Comparison of ENCODE assay signal across 8 mouse cellular contexts in the genomic region with DNA sequence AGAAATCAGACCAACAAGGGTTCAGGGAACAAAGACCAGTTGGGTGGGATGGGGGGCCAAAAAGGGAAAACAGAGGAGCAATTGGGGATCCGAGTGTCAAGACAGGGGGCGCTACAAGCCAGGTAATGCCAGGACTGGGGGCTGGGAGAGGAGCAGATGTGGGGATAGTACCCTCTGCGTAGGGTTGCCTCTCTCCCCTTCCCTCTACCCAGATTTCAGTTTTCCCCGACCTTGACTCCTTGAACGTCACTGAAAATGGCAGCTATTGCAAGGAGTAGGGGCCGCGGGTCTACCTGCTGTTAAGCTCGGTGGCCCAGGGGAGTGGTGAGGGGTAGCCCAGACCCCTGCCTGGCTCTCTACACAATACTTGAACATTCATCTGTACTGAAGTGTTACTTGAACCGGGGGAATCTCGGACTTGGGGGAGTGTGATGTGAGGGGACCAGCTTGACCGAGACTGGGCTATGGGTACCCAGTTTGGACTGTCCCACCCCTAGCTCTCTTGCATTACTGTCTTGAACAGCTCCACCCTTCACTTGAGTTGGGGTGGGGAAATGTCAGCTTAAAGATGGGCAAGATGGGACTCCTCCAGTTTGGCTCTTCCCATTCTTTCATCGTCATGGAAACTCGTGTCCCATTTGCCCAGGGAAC. TPM values are rescaled to one million over a fixed set of nuclear protein-coding genes. Genes with fewer than 3 reads are reported as not detected.
DNase-seq lines count a peak whose midpoint lies in the region; ATAC-seq lines count a peak whose summit lies in the region.

No protein-coding gene starts in this region.

- no peak for DNase-seq in heart, adult 9 months (ENCODE audit: low spot score in 2 of 2)
- DNase-seq in thymus, postnatal 0 days (ENCODE audit: low spot score): peak; percentile 41
- DNase-seq in thymus, postnatal 10 days (ENCODE audit: low spot score in 2 of 2): no peak
- DNase-seq in intestine, embryonic 14.5 days (ENCODE audit: low spot score): no peak
- no peak for DNase-seq in frontal cortex, postnatal 36 days (ENCODE audit: low spot score in 2 of 2)
- no peak for DNase-seq in adrenal gland, postnatal 4 days (ENCODE audit: low spot score in 2 of 2)

- no peaks in the 10 kb centered on the region for H3K9me3 ChIP-seq in heart, embryonic 11.5 days (replicated peaks; ENCODE audit: control insufficient read depth, low read length)
- H3K9me3 ChIP-seq in intestine, embryonic 14.5 days (ENCODE audit: control insufficient read depth, low read length): no peaks in the 10 kb centered on the region
- no peaks in the 10 kb centered on the region for H3K9me3 ChIP-seq in midbrain, embryonic 16.5 days (replicated peaks; ENCODE audit: control insufficient read depth, low read length, poor library complexity, severe bottlenecking)

- 48% methylated on average over 13 of the region's 13 CpGs for WGBS in heart, embryonic 11.5 days (ENCODE audit: insufficient replicate concordance)
- 56% methylated on average over 13 of the region's 13 CpGs for WGBS in intestine, embryonic 14.5 days
- WGBS in midbrain, embryonic 16.5 days: 45% methylated on average over 13 of the region's 13 CpGs

- H3K4me1 ChIP-seq in heart, embryonic 11.5 days (ENCODE audit: control insufficient read depth, insufficient read depth, low read length): peaks cover 18% of the 10 kb centered on the region
- peaks cover 10% of the 10 kb centered on the region for H3K4me1 ChIP-seq in intestine, embryonic 14.5 days (replicated peaks; ENCODE audit: control insufficient read depth, insufficient read depth, low read length)
- peaks cover 16% of the 10 kb centered on the region for H3K4me1 ChIP-seq in midbrain, embryonic 16.5 days (ENCODE audit: control insufficient read depth, insufficient read depth, low read length)

- H3K4me2 ChIP-seq in heart, embryonic 11.5 days: peak overlapping the region; percentile 99
- H3K4me2 ChIP-seq in intestine, embryonic 14.5 days (ENCODE audit: low read length): peak overlapping the region; percentile 84; the same call in 1 of the 2 replicates
- peak overlapping the region; percentile 71 for H3K4me2 ChIP-seq in midbrain, embryonic 16.5 days (ENCODE audit: low read length)

- H3K4me3 ChIP-seq in heart, embryonic 11.5 days (ENCODE audit: low read depth, low read length): no peak overlapping the region
- no peak overlapping the region for H3K4me3 ChIP-seq in intestine, embryonic 14.5 days (ENCODE audit: low read depth, low read length)
- no peak overlapping the region for H3K4me3 ChIP-seq in midbrain, embryonic 16.5 days (ENCODE audit: low read depth, low read length)

- H3K9ac ChIP-seq in heart, embryonic 11.5 days (ENCODE audit: low read depth, low read length): no peak overlapping the region
- H3K9ac ChIP-seq in intestine, embryonic 14.5 days (ENCODE audit: low read length): no peak overlapping the region
- H3K9ac ChIP-seq in midbrain, embryonic 16.5 days (ENCODE audit: low read depth, low read length): no peak overlapping the region

- no peak overlapping the region for H3K27ac ChIP-seq in heart, embryonic 11.5 days (ENCODE audit: low read depth, low read length)
- peak overlapping the region; percentile 66; the same call in 1 of the 2 replicates for H3K27ac ChIP-seq in intestine, embryonic 14.5 days (ENCODE audit: low read depth)
- H3K27ac ChIP-seq in midbrain, embryonic 16.5 days (ENCODE audit: low read length): 0 out of 2 replicates have a peak overlapping the region, but pooled peaks have one; percentile 4

- H3K36me3 ChIP-seq in heart, embryonic 11.5 days (ENCODE audit: control insufficient read depth, insufficient read depth, low read length): peaks cover 14% of the 10 kb centered on the region
- peaks cover 46% of the 10 kb centered on the region for H3K36me3 ChIP-seq in intestine, embryonic 14.5 days (ENCODE audit: control insufficient read depth, insufficient read depth, low read length)
- H3K36me3 ChIP-seq in midbrain, embryonic 16.5 days (ENCODE audit: control insufficient read depth, insufficient read depth, low read length): peaks cover 29% of the 10 kb centered on the region

- no peak for ATAC-seq in heart, embryonic 11.5 days (replicated peaks; ENCODE audit: insufficient number of reproducible peaks, low FRiP score, low TSS enrichment)
- ATAC-seq in intestine, embryonic 14.5 days (replicated peaks; ENCODE audit: low FRiP score, low TSS enrichment, low read depth): no peak; the same call in 1 of the 2 replicates
- no peak for ATAC-seq in midbrain, embryonic 16.5 days

- peaks cover under 1% of the 10 kb centered on the region; the same call in 1 of the 2 replicates for H3K27me3 ChIP-seq in heart, embryonic 11.5 days (ENCODE audit: control insufficient read depth, insufficient read depth, low read length)
- no peaks in the 10 kb centered on the region for H3K27me3 ChIP-seq in intestine, embryonic 14.5 days (replicated peaks; ENCODE audit: control insufficient read depth, insufficient read depth, low read length)
- no peaks in the 10 kb centered on the region for H3K27me3 ChIP-seq in midbrain, embryonic 16.5 days (ENCODE audit: control insufficient read depth, insufficient read depth, low read depth, low read length)

RNA-seq across cellular contexts. Expression of a gene that starts 1.1 kb away (rescaled TPM):
- polyA plus RNA-seq in heart, embryonic 11.5 days (2014; fragmentation: Nextera tagmentation; extraction: Ambion mirVana): 13.3 and 14.5 TPM in 2 replicates
- polyA plus RNA-seq in thymus, postnatal 0 days (2015; fragmentation: Nextera tagmentation; extraction: Ambion mirVana): 16.1 TPM in 2 replicates
- polyA plus RNA-seq in intestine, embryonic 14.5 days (2014; fragmentation: Nextera tagmentation; extraction: Ambion mirVana): 17.1 and 21.9 TPM in 2 replicates
- polyA plus RNA-seq in midbrain, embryonic 16.5 days (2015; fragmentation: Nextera tagmentation; extraction: Ambion mirVana): 8.8 TPM in 2 replicates
- 10 to 100 TPM; 26.7 to 28.9 TPM for total RNA-seq in adrenal gland, postnatal 4 days (2021)

RNA-seq across cellular contexts. Expression of a gene that starts 8.0 kb away (rescaled TPM):
- polyA plus RNA-seq in heart, embryonic 11.5 days (2014; fragmentation: Nextera tagmentation; extraction: Ambion mirVana): 16.9 and 20.8 TPM in 2 replicates
- polyA plus RNA-seq in thymus, postnatal 0 days (2015; fragmentation: Nextera tagmentation; extraction: Ambion mirVana): 18.2 and 21.1 TPM in 2 replicates
- polyA plus RNA-seq in intestine, embryonic 14.5 days (2014; fragmentation: Nextera tagmentation; extraction: Ambion mirVana): 25.0 and 25.6 TPM in 2 replicates
- polyA plus RNA-seq in midbrain, embryonic 16.5 days (2015; fragmentation: Nextera tagmentation; extraction: Ambion mirVana): 12.8 and 18.0 TPM in 2 replicates
- 10 to 100 TPM; 63.9 to 64.9 TPM for total RNA-seq in adrenal gland, postnatal 4 days (2021)

RNA-seq across cellular contexts. Expression of a gene that starts 16.9 kb away (rescaled TPM):
- 0.46 TPM in 1 of 2 replicates, not detected in the other for polyA plus RNA-seq in heart, embryonic 11.5 days (2014; fragmentation: Nextera tagmentation; extraction: Ambion mirVana)
- polyA plus RNA-seq in thymus, postnatal 0 days (2015; fragmentation: Nextera tagmentation; extraction: Ambion mirVana): not detected in 2 replicates
- 0.43 TPM in 1 of 2 replicates, not detected in the other for polyA plus RNA-seq in intestine, embryonic 14.5 days (2014; fragmentation: Nextera tagmentation; extraction: Ambion mirVana)
- not detected in 2 replicates for polyA plus RNA-seq in midbrain, embryonic 16.5 days (2015; fragmentation: Nextera tagmentation; extraction: Ambion mirVana)
- total RNA-seq in adrenal gland, postnatal 4 days (2021): 1 to 10 TPM; 6.2 to 8.1 TPM

RNA-seq across cellular contexts. Expression of a gene that starts 24.1 kb away (rescaled TPM):
- 2.5 and 3.3 TPM in 2 replicates for polyA plus RNA-seq in heart, embryonic 11.5 days (2014; fragmentation: Nextera tagmentation; extraction: Ambion mirVana)
- polyA plus RNA-seq in thymus, postnatal 0 days (2015; fragmentation: Nextera tagmentation; extraction: Ambion mirVana): 1.6 and 1.7 TPM in 2 replicates
- 3.3 and 4.2 TPM in 2 replicates for polyA plus RNA-seq in intestine, embryonic 14.5 days (2014; fragmentation: Nextera tagmentation; extraction: Ambion mirVana)
- 7.4 and 8.0 TPM in 2 replicates for polyA plus RNA-seq in midbrain, embryonic 16.5 days (2015; fragmentation: Nextera tagmentation; extraction: Ambion mirVana)
- total RNA-seq in adrenal gland, postnatal 4 days (2021): 10 to 100 TPM; 24.6 to 26.0 TPM

RNA-seq across cellular contexts. Expression of a gene that starts 31.9 kb away (rescaled TPM):
- 18.1 and 23.5 TPM in 2 replicates for polyA plus RNA-seq in heart, embryonic 11.5 days (2014; fragmentation: Nextera tagmentation; extraction: Ambion mirVana)
- polyA plus RNA-seq in thymus, postnatal 0 days (2015; fragmentation: Nextera tagmentation; extraction: Ambion mirVana): 8.7 and 10.4 TPM in 2 replicates
- polyA plus RNA-seq in intestine, embryonic 14.5 days (2014; fragmentation: Nextera tagmentation; extraction: Ambion mirVana): 21.6 and 22.0 TPM in 2 replicates
- 8.4 and 10.3 TPM in 2 replicates for polyA plus RNA-seq in midbrain, embryonic 16.5 days (2015; fragmentation: Nextera tagmentation; extraction: Ambion mirVana)
- total RNA-seq in adrenal gland, postnatal 4 days (2021): 10 to 100 TPM; 36.9 to 49.1 TPM
